ENCODE assay signal across 19 mouse cellular contexts in genomic region chr11:3580306-3581084, GRCm38 (mm10). TPM values are rescaled to one million over a fixed set of nuclear protein-coding genes. Genes with fewer than 3 reads are reported as not detected.
DNase-seq lines count a peak whose midpoint lies in the region.
"Had no signal": no experiment of that assay in that cellular context is flagged by ENCODE, and none has a peak within 500 bp of the region (broad histone marks: within the 10 kb centered on the region; RNA-seq: fewer than 3 reads in every experiment).

No protein-coding gene starts in this region.

- DNase-seq in heart, adult 11 months, result peak; percentile 92
- DNase-seq in heart, postnatal 36 days, result no peak
- peak; percentile 47 for DNase-seq in 3T3-L1 (ENCODE audit: low read depth, low spot score)
- DNase-seq in adrenal gland, adult 2 months, result peak; percentile 71
- DNase-seq in adrenal gland, postnatal 36 days, result peak; percentile 51 to 75
- no peak for DNase-seq in frontal cortex, postnatal 10 days (ENCODE audit: low spot score in 2 of 2)
- no peak for DNase-seq in spleen, postnatal 14 days (ENCODE audit: low spot score in 2 of 2)
- no peak for DNase-seq in retina, embryonic 14.5 days (ENCODE audit: low spot score)
- DNase-seq: cerebellum, adult 2 months; cerebellum, postnatal 25 days; heart, postnatal 14 days; kidney, adult 9 months; kidney, postnatal 10 days; layer of hippocampus, postnatal 36 days; liver, embryonic 13.5 days; lung, adult 18-20 months; thymus, adult 2 months; thymus, postnatal 4 days had no signal

- intact Hi-C loops in heart, postnatal 36 days (cut with DNase I), result loop anchor here (2.0 kb wide), 1 partner anchor 46 kb away; no protein-coding TSS in a partner anchor

RNA-seq across cellular contexts. Expression of gene Smtn, which starts 40.1 kb away (rescaled TPM):
- total RNA-seq in heart, postnatal 36 days (2021), result 100 to 1,000 TPM; 146 to 153 TPM
- 10 to 100 TPM; 45.1 to 59.8 TPM for total RNA-seq in adrenal gland, adult 2 months (2021)
- polyA plus RNA-seq in adrenal gland, adult 2 months (2012; rRNA removed), result 33.2 and 36.2 TPM in 2 replicates
- total RNA-seq in adrenal gland, postnatal 36 days (2021), result 10 to 100 TPM; 44.9 to 71.7 TPM
- total RNA-seq: G1E had no signal
- polyA plus RNA-seq: G1E had no signal

Comparison
In these comparisons a context has a peak if more than half of its experiments do, and no peak if none do; other contexts are left out.
1. DNase-seq: peak in heart, adult 11 months (single experiment), 3T3-L1 (single experiment), adrenal gland, adult 2 months (single experiment) and adrenal gland, postnatal 36 days (2 of 2); none in heart, postnatal 36 days (0 of 2), frontal cortex, postnatal 10 days (0 of 2), spleen, postnatal 14 days (0 of 2) and retina, embryonic 14.5 days (single experiment).